Mouse (Mus musculus) neutrophil, adult 5-6 weeks (primary cell): ENCODE data around the gene Kif26b. TPM values are rescaled to one million over a fixed set of nuclear protein-coding genes. Genes with fewer than 3 reads are reported as not detected.

ENCODE experiments used
- ATAC-seq: fragments of 151-379, 151-347 bp; 2 replicates; pipeline ENCODE4 v1.8.0; 2017; ENCODE audit warnings: mild to moderate bottlenecking, moderate TSS enrichment; ENCODE audit not compliant: insufficient number of reproducible peaks, poor library complexity, low FRiP score, severe bottlenecking; ENCODE audit errors: extremely low read depth
- total RNA-seq: library from RNA; stranded (forward); fragments of 200-1000 nt; gene quantifications from 2 replicates; pipeline ENCODE4 v1.2.3, GENCODE M21; 2017

The Kif26b gene
- total RNA-seq, 1 experiment from 2014 or later: 0.23 TPM

DNA sequence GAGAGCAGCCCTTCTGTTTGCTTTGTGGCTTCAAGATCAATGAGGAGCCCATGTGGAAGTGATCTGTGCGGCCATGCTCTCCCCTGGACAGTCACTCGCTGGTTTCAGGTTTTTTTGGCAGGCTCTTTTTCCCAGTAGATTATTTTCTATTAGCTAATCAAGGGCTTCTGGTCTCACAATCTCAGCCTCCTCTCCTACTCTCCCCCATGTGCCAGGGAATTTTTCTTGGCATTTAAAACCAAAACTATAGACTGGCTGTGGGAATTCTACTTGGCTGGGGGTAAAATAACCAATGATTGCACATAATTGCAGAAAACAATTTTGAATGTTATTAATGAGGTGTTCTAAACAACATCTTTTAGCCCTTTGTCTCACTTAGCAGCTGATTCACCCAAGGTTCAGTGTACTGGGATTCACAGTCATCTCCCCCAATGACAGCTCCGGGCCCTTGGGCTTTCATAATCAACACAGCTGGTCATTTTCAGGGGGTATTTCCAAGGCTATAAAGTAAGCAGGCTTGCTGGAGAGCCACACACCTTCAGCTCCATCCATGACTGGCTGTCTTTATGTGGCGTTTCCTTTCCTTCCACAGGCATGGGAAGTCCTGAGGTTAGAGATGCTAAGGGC lies 44.6 kb downstream of the Kif26b start:
- no peak for ATAC-seq

GRCm38 (mm10) chr1:178575706-178576105 lies 46.8 kb downstream of the Kif26b start:
- ATAC-seq: no peak

DNA sequence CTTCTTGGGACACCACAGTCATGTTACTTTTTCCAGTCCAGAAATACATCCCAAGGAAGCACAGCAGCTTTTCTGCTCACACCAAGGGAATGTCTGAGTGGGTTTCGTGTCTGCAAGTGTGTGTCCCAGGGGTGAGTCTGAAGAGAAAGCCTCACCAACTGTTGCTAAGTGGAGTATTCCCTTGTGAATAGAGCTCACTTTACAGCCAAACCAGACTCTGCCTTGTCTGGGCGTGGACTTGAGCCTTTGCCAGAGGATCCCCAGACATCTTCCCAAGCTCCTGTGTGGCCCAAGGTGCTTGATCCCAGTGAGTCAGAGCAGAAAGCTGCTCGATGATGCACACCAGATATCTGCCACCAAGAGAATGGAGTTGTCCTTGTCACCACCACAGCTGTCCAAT lies 48.0 kb downstream of the Kif26b start:
- no peak for ATAC-seq

GRCm38 (mm10) chr1:178585366-178586020 lies 56.6 kb downstream of the Kif26b start:
- ATAC-seq: no peak

- ATAC-seq: no peak
Measured at GRCm38 (mm10) chr1:178590229-178591171, 61.6 kb downstream of the Kif26b start.

- ATAC-seq: no peak
Measured at GRCm38 (mm10) chr1:178597113-178597512, 68.2 kb downstream of the Kif26b start.

DNA sequence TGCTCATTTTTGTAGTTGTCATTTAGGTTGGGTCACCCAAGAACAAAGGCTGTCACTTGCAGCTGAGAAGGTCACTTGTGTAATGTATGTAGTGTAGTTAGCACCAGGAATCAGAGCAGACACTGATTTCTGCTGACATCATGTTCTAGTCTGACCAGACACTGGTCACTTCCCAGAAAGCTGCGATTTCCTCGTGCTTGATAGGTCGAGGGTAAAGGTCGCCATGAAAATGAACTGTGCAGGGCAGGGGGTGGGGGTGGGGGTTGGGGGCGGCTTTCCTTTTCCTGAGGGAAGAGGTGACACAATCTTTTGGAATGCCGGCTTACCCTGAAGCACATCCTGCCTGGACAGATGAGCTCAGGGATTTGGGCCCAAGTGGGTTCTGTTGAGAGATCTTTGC lies 68.8 kb downstream of the Kif26b start:
- no peak for ATAC-seq

DNA sequence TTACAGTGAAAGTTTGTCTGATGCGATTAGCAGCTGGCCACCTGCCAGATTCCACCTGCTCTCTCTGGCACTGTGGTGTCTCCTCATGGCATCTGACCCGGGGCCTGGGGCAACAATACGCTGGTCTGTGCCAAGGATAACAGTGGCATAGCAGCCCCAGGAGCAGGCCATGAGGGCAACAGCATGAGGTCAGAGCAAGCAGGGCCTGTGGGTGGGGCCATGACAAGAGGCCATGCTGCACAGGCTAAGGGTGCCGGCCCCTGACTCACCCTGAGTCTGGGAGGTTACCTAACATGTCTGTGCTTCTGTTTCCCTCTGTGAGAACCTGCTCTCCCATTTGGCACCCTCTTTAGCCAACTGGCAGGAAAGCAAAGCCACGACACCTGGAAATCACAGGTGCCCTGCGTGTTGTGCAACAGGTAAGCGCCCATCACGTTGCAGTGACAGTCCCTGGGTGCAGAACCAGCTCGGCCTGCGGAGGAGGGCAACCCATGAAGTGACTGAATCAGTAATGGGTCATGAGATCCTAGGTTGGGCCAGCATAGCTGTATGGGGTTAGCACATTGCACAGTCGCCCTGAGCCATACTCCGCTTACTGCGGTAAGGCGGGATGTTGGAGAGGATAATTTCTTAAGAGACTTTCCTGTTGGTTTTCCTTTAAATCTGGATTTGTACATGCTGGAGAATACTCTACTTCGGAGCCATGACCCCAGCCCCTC lies 72.1 kb downstream of the Kif26b start:
- ATAC-seq: no peak

- no peak for ATAC-seq
Measured at GRCm38 (mm10) chr1:178609151-178609775, 80.3 kb downstream of the Kif26b start.

GRCm38 (mm10) chr1:178611512-178611911 lies 82.6 kb downstream of the Kif26b start:
- no peak for ATAC-seq

DNA sequence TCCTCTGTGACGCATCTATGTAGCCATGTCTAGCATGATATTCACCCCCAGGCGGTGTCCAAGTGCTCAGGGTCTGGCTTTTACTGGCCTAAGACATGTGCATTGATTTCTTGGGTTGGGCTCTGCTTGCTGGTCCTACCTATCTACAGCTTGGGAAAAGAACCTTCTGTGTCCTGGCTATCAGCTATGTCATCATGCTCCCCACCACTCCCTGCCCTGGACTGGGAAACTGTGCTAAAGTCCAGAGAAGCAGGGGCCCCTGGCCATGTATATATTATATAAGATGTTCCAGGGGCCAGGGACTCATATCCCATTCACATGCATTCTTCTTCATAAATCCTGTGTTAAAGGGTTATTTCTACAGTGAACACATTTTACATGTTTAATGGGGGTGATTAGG lies 92.4 kb downstream of the Kif26b start:
- no peak for ATAC-seq

- ATAC-seq: no peak
Measured at GRCm38 (mm10) chr1:178623889-178624288, 95.0 kb downstream of the Kif26b start.

DNA sequence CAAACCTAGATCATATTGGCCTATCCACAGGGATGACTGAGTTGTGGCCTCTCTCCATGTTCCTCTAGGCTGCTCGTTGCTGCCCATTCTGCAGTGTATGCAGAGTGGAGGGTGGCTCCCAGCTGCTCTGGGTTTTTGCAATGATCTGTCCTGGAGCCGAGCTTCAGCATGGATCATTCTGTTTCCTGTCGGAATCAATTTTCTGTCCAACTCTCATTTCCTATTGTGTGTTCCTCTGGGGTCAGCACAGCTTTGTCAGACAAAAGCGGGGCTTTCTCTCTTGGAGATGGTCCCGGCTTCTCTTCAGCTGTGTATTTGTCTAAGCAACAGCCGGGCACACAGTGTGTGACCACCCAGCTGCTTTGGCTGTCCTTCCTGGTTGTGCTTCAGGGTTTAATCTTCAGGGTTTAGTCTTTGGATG lies 98.0 kb downstream of the Kif26b start:
- no peak for ATAC-seq

DNA sequence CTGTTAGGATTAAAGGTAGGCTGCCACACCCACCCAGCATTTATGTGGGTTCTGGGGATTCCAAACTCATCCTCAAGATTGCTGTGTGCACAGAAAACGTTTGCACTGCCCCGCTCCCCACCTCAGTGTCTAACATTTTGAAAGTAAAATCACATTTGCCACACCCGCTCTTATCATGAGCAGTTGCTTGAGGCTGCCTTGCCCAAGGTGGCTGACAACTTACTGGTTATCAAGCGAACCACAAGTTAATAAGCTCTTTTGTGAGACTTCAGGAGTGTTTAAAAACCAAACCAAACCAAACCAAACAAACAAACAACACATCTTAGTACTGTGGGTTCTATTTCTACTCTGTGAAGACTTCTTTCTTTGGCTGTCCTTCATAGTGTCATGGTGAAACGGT lies 101.1 kb downstream of the Kif26b start:
- no peak for ATAC-seq

- ATAC-seq: no peak
Measured at GRCm38 (mm10) chr1:178631863-178632262, 102.9 kb downstream of the Kif26b start.

- no peak for ATAC-seq
Measured at GRCm38 (mm10) chr1:178634359-178635085, 105.6 kb downstream of the Kif26b start.

DNA sequence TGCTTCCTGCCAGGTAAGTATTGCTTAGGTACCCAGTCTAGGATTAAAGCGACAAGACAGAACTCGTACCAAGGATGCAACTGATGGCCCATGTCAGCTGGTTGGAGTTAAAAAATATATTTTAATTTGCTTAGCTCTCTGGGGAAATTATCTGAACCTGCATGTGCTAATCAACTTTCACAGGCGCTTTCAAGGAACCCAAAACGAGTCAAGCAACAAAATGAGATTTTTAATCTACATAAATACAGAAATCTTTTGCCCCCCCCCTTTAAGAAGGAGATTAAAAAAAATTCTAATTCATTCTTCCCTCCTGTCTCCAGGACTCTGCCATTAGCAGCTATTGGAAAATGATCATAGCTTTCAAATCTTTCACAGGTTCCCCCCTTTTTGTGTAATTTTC lies 106.5 kb downstream of the Kif26b start:
- ATAC-seq: no peak

GRCm38 (mm10) chr1:178637293-178637692 lies 108.4 kb downstream of the Kif26b start:
- ATAC-seq: no peak
